ENCODE assay signal across 29 mouse cellular contexts in genomic region chr6:95846536-95846935, GRCm38 (mm10).
DNase-seq lines count a peak whose midpoint lies in the region; ATAC-seq and TF ChIP-seq lines count a peak whose summit lies in the region.
"Had no signal": no experiment of that assay in that cellular context is flagged by ENCODE, and none has a peak within 500 bp of the region (broad histone marks: within the 10 kb centered on the region; RNA-seq: fewer than 3 reads in every experiment).

No protein-coding gene starts in this region.

- WGBS in embryonic facial prominence, embryonic 14.5 days, result 18% methylated on average over 1 of the region's 1 CpGs
- WGBS in embryonic facial prominence, embryonic 10.5 days, result 38% methylated on average over 1 of the region's 1 CpGs
- 8% methylated on average over 1 of the region's 1 CpGs for WGBS in kidney, postnatal 0 days
- WGBS in lung, postnatal 0 days, result 3% methylated on average over 1 of the region's 1 CpGs

- H3K27ac ChIP-seq in embryonic facial prominence, embryonic 14.5 days (replicated peaks; ENCODE audit: low read depth, low read length), result no peak overlapping the region
- no peak overlapping the region for H3K27ac ChIP-seq in embryonic facial prominence, embryonic 10.5 days (replicated peaks)
- no peak overlapping the region for H3K27ac ChIP-seq in kidney, postnatal 0 days
- no peak overlapping the region for H3K27ac ChIP-seq in lung, postnatal 0 days (ENCODE audit: low read length)
- no peak overlapping the region for H3K27ac ChIP-seq in left cerebral cortex, adult 2 months
- H3K27ac ChIP-seq: embryonic facial prominence, embryonic 13.5 days; forebrain, embryonic 12.5 days; heart, adult 2 months; heart, embryonic 13.5 days; hindbrain, embryonic 14.5 days; limb, embryonic 13.5 days; liver, embryonic 14.5 days; midbrain, embryonic 13.5 days; stomach, embryonic 15.5 days had no signal

- DNase-seq in embryonic facial prominence, embryonic 14.5 days (ENCODE audit: low spot score), result peak; percentile 60
- no peak for DNase-seq in embryonic facial prominence, embryonic 10.5 days (ENCODE audit: low spot score)
- DNase-seq in kidney, postnatal 0 days (ENCODE audit: low spot score), result peak; percentile 69
- DNase-seq in kidney, adult 18-20 months, result no peak
- peak; percentile 22 for DNase-seq in lung, postnatal 0 days (ENCODE audit: low spot score)
- no peak for DNase-seq in lung, adult 18-20 months
- no peak for DNase-seq in left cerebral cortex, adult 2 months (ENCODE audit: extremely low spot score in 1 of 2, low spot score in 2 of 2)
- DNase-seq in spleen, adult 12 weeks (ENCODE audit: low spot score), result no peak
- DNase-seq: adrenal gland, postnatal 14 days; cerebellum, adult 11-12 months; cerebellum, adult 9-11 months; embryo, embryonic 11 days; forebrain, postnatal 0 days; heart, adult 2 months; heart, postnatal 10 days; layer of hippocampus, adult 9-11 months; lung, postnatal 4 days; right cerebral cortex, postnatal 14 days had no signal

- H3K9ac ChIP-seq in embryonic facial prominence, embryonic 14.5 days (ENCODE audit: low read depth, low read length), result no peak overlapping the region
- H3K9ac ChIP-seq in kidney, postnatal 0 days (ENCODE audit: low read depth, low read length), result no peak overlapping the region
- no peak overlapping the region for H3K9ac ChIP-seq in lung, postnatal 0 days (replicated peaks; ENCODE audit: low read depth)
- H3K9ac ChIP-seq: embryonic facial prominence, embryonic 13.5 days; forebrain, embryonic 12.5 days; forebrain, postnatal 0 days; heart, embryonic 13.5 days; hindbrain, embryonic 14.5 days; limb, embryonic 13.5 days; liver, embryonic 14.5 days; midbrain, embryonic 13.5 days; stomach, embryonic 15.5 days had no signal

- H3K36me3 ChIP-seq in embryonic facial prominence, embryonic 14.5 days (ENCODE audit: control insufficient read depth, insufficient read depth, low read length), result no peaks in the 10 kb centered on the region
- no peaks in the 10 kb centered on the region for H3K36me3 ChIP-seq in embryonic facial prominence, embryonic 10.5 days (replicated peaks)
- H3K36me3 ChIP-seq in kidney, postnatal 0 days (ENCODE audit: insufficient read depth, low read length), result no peaks in the 10 kb centered on the region
- no peaks in the 10 kb centered on the region for H3K36me3 ChIP-seq in lung, postnatal 0 days (ENCODE audit: insufficient read depth, low read length)
- H3K36me3 ChIP-seq: embryonic facial prominence, embryonic 13.5 days; forebrain, embryonic 12.5 days; G1E; heart, embryonic 13.5 days; limb, embryonic 13.5 days; midbrain, embryonic 13.5 days; stomach, embryonic 15.5 days had no signal

- H3K4me1 ChIP-seq in embryonic facial prominence, embryonic 14.5 days (ENCODE audit: control insufficient read depth, insufficient read depth, low read length), result no peaks in the 10 kb centered on the region
- H3K4me1 ChIP-seq in embryonic facial prominence, embryonic 10.5 days, result no peaks in the 10 kb centered on the region
- no peaks in the 10 kb centered on the region for H3K4me1 ChIP-seq in kidney, postnatal 0 days (replicated peaks; ENCODE audit: insufficient read depth, low read length)
- no peaks in the 10 kb centered on the region for H3K4me1 ChIP-seq in lung, postnatal 0 days (ENCODE audit: insufficient read depth, low read depth, low read length)
- H3K4me1 ChIP-seq: embryonic facial prominence, embryonic 13.5 days; forebrain, embryonic 12.5 days; heart, embryonic 13.5 days; limb, embryonic 13.5 days; megakaryocyte, embryonic 14.5 days; midbrain, embryonic 13.5 days; stomach, embryonic 15.5 days had no signal

- no peak for ATAC-seq in embryonic facial prominence, embryonic 14.5 days (ENCODE audit: low read depth)
- ATAC-seq in kidney, postnatal 0 days (replicated peaks; ENCODE audit: low FRiP score, low read depth), result peak; percentile 54; the same call in 1 of the 2 replicates
- ATAC-seq in lung, postnatal 0 days, result no peak
- ATAC-seq: forebrain, postnatal 0 days; midbrain, embryonic 13.5 days; Patski had no signal

- H3K4me2 ChIP-seq in embryonic facial prominence, embryonic 14.5 days (ENCODE audit: low read depth, low read length), result no peak overlapping the region
- H3K4me2 ChIP-seq in kidney, postnatal 0 days (ENCODE audit: low read length), result no peak overlapping the region
- no peak overlapping the region for H3K4me2 ChIP-seq in lung, postnatal 0 days (replicated peaks; ENCODE audit: low read depth, low read length)
- H3K4me2 ChIP-seq: embryonic facial prominence, embryonic 13.5 days; forebrain, embryonic 12.5 days; heart, embryonic 13.5 days; hindbrain, embryonic 14.5 days; limb, embryonic 13.5 days; midbrain, embryonic 13.5 days; stomach, embryonic 15.5 days had no signal

- no peak for TF ChIP-seq EP300 in lung, postnatal 0 days (IDR thresholded peaks at IDR 0.05)

- peaks cover 16% of the 10 kb centered on the region for H3K9me3 ChIP-seq in embryonic facial prominence, embryonic 14.5 days (ENCODE audit: control insufficient read depth, low read length)
- H3K9me3 ChIP-seq in embryonic facial prominence, embryonic 10.5 days, result no peaks in the 10 kb centered on the region
- H3K9me3 ChIP-seq in kidney, postnatal 0 days (replicated peaks; ENCODE audit: low read length), result peaks cover 5% of the 10 kb centered on the region; the same call in 1 of the 2 replicates
- no peaks in the 10 kb centered on the region; the same call in 1 of the 2 replicates for H3K9me3 ChIP-seq in lung, postnatal 0 days (ENCODE audit: low read length)
- H3K9me3 ChIP-seq: embryonic facial prominence, embryonic 13.5 days; forebrain, embryonic 12.5 days; G1E; heart, embryonic 13.5 days; midbrain, embryonic 13.5 days; stomach, embryonic 15.5 days had no signal

- TF ChIP-seq CTCF in kidney, postnatal 0 days (IDR thresholded peaks at IDR 0.05; ENCODE audit: low read depth), result no peak
- no peak for TF ChIP-seq CTCF in lung, postnatal 0 days (IDR thresholded peaks at IDR 0.05)
- TF ChIP-seq CTCF in left cerebral cortex, adult 2 months (IDR thresholded peaks at IDR 0.05), result no peak

- H3K27me3 ChIP-seq in embryonic facial prominence, embryonic 14.5 days (replicated peaks; ENCODE audit: control insufficient read depth, insufficient read depth, low read length), result no peaks in the 10 kb centered on the region
- no peaks in the 10 kb centered on the region for H3K27me3 ChIP-seq in embryonic facial prominence, embryonic 10.5 days (replicated peaks; ENCODE audit: low read depth, poor library complexity, severe bottlenecking)
- no peaks in the 10 kb centered on the region for H3K27me3 ChIP-seq in kidney, postnatal 0 days (ENCODE audit: insufficient read depth, low read length)
- no peaks in the 10 kb centered on the region for H3K27me3 ChIP-seq in lung, postnatal 0 days (replicated peaks; ENCODE audit: insufficient read depth, low read length)
- H3K27me3 ChIP-seq: embryonic facial prominence, embryonic 13.5 days; forebrain, embryonic 12.5 days; heart, embryonic 13.5 days; limb, embryonic 13.5 days; megakaryocyte, embryonic 14.5 days; midbrain, embryonic 13.5 days; stomach, embryonic 15.5 days had no signal

- intact Hi-C loops in left cerebral cortex, adult 2 months (cut with DNase I), result no loop called here

- H3K4me3 ChIP-seq in embryonic facial prominence, embryonic 14.5 days (ENCODE audit: low read depth, low read length), result no peak overlapping the region
- no peak overlapping the region for H3K4me3 ChIP-seq in embryonic facial prominence, embryonic 10.5 days
- H3K4me3 ChIP-seq in kidney, postnatal 0 days (replicated peaks; ENCODE audit: low read depth, low read length), result no peak overlapping the region
- no peak overlapping the region for H3K4me3 ChIP-seq in lung, postnatal 0 days (ENCODE audit: low read depth, low read length)
- no peak overlapping the region for H3K4me3 ChIP-seq in left cerebral cortex, adult 2 months
- H3K4me3 ChIP-seq: embryonic facial prominence, embryonic 13.5 days; forebrain, embryonic 12.5 days; heart, adult 2 months; heart, embryonic 13.5 days; limb, embryonic 13.5 days; megakaryocyte, embryonic 14.5 days; midbrain, embryonic 13.5 days; stomach, embryonic 15.5 days had no signal

Comparison
In these comparisons a context has a peak if more than half of its experiments do, and no peak if none do; other contexts are left out.
1. DNase-seq: peak in embryonic facial prominence, embryonic 14.5 days (single experiment), kidney, postnatal 0 days (single experiment) and lung, postnatal 0 days (single experiment); none in embryonic facial prominence, embryonic 10.5 days (single experiment), kidney, adult 18-20 months (single experiment), lung, adult 18-20 months (0 of 2), left cerebral cortex, adult 2 months (0 of 2) and spleen, adult 12 weeks (single experiment).